Mouse (Mus musculus): ENCODE results near the gene Defb9.
"Not testable (repeated sequence)": the region's sequence is repeated elsewhere in the genome, so short reads cannot be mapped to it uniquely, and the experiment has no call there.

Defb9 gene

DNA sequence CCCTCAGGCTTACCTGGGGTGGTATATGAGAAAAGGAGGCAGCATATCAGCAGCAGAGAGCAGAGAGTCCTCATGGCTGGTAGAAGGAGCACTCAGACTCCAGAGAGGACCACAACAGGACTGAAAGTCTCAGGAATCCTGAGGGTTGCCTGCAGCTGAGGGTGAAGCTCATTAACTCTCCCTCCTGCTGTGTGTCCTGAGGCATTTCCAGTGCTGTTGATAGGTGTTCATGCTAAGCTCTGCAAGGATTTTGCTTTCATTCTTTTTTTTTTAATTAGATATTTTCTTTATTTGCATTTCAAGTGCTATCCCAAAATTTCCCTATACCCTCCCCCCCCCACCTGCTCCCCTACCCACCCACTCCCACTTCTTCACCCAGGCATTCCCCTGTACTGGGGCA is at the start of gene Defb9:
Gene Defb9, minus strand, starts transcription at position 101 of the 400 bp plus-strand sequence.
- CTCF ChIA-PET, result not testable (repeated sequence)
- POLR2A ChIA-PET, result interaction anchor here in 1 of 4 experiments (0.6 kb wide), 1 partner anchor 473 kb away, joined by 3 read pairs; no protein-coding TSS in a partner anchor

DNA sequence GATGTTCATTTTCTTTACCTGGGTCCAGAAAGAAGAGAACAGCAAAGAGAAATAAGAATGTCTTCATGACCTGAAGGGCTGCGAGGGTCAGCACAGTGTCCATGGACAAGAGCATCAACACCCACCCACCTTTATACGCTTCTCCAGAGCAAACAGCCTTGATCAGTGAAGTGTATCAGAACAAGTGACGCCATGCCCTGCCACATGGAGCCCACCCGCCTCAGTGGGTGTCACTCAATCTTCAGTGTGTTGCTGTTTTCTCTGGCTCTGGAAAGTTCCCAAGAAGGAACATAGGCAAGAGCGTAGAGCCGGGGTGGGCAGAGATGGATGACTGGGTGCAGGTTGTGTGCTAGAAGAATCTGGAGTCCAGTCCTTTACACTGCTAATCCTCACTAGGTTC is 47.4 kb upstream of the Defb9 start, which contains the start of gene Defb15:
Gene Defb15, minus strand, starts transcription at position 101 of the 400 bp plus-strand sequence.
- CTCF ChIA-PET, result no interaction called here
- POLR2A ChIA-PET, result no interaction called here

DNA sequence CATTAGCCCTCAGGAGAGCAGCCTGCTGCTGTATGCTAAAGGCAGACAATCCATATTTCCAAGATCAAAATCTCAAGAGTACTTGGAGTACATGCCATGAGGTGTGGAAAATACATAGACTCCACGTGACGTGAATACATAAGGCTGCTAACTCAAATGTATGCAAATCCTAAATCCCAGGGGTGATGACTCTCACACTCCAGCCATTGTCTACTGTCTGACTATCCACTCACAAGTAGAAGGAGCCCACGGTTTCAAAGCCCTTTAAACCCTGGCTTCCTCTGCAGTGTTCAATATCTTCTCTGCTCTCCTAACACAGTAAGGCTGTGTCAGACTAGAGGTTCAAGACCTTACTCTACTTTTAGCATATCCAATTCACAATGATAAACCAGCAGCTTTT is 45.5 kb upstream of the Defb9 start:
- CTCF ChIA-PET, POLR2A ChIA-PET: not testable (repeated sequence)

GRCm38 (mm10) chr8:21915625-21916024 is 30.4 kb upstream of the Defb9 start:
- POLR2A ChIA-PET, result interaction anchor here in 1 of 4 experiments (0.6 kb wide), 1 partner anchor 12 kb away, joined by 5 read pairs; no protein-coding TSS in a partner anchor
- CTCF ChIA-PET, result no interaction called here

DNA sequence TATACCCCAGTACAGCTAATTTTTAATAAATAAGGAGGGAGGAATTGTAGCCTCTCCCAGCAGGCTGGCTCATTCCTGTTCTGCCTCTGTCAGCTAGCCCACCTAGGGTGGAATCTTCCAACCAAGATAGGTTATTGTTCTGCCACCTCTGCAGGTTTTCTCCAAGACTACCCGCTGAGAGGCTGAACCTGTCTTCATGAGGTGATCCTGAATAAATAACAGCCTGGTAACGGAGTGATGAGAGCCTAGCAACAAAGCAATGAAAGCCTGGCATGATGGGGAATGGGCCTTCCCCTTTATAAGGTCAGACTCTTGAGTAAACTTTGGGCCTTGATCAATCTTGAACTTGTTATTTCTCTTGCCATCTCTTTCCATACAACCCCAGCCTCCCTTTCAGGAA is 27.3 kb upstream of the Defb9 start:
- POLR2A ChIA-PET, result no interaction called here
- CTCF ChIA-PET, result no interaction called here

GRCm38 (mm10) chr8:21911931-21912330 is 26.7 kb upstream of the Defb9 start:
- CTCF ChIA-PET, result no interaction called here
- POLR2A ChIA-PET, result no interaction called here

GRCm38 (mm10) chr8:21906290-21906689 is 21.1 kb upstream of the Defb9 start, which contains the start of gene Defb11:
Defb11 (minus strand) TSS chr8:21906412.
- CTCF ChIA-PET, result not testable (repeated sequence)

DNA sequence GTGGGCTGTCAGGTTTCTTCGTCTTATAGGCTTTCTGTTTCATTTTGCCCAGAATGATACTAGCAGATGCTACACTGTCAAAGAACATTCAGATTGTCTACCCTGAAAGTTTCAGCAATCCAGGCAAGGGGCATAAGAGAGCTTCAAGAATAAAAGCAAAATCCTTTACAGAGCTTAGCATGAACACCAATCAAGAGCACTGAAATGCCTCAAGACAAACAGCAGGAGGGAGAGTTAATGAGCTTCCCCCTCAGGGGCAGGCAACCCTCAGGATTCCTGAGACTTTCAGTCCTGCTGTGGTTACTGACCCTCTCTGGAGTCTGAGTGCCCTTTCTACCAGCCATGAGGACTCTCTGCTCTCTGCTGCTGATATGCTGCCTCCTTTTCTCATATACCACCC is 26.6 kb downstream of the Defb9 start, which contains the start of gene Defb10:
Gene Defb10, plus strand, starts transcription at position 316 of the 400 bp plus-strand sequence.
- CTCF ChIA-PET, POLR2A ChIA-PET: not testable (repeated sequence)

More at GRCm38 (mm10) chr8:21906290-21906689, 21.1 kb upstream of the Defb9 start, which contains the start of gene Defb11:
- POLR2A ChIA-PET, result not testable (repeated sequence)
